Mouse (Mus musculus) right cerebral cortex, postnatal 4 days (tissue): ENCODE results near the gene Nmrk2.
A peak's percentile ranks its signal among the peaks of the same experiment; 100 is the strongest.
"Not testable (repeated sequence)": the region's sequence is repeated elsewhere in the genome, so short reads cannot be mapped to it uniquely, and the experiment has no call there.

Source experiments
- DNase-seq: peaks from one replicate; pipeline ENCODE4 v3.0.0-alpha.2; 2022

Nmrk2 gene

GRCm38 (mm10) chr10:81201807-81202758 is at the start of gene Nmrk2:
Gene Nmrk2, minus strand, starts transcription at chr10:81202051.
- no peak for DNase-seq

- no peak for DNase-seq
Measured at GRCm38 (mm10) chr10:81249442-81249841, 47.6 kb upstream of the Nmrk2 start.

- no peak for DNase-seq
Measured at GRCm38 (mm10) chr10:81247804-81248203, 46.0 kb upstream of the Nmrk2 start.

GRCm38 (mm10) chr10:81245166-81245565 is 43.3 kb upstream of the Nmrk2 start:
- no peak for DNase-seq

- peak; percentile 84 for DNase-seq
Measured at GRCm38 (mm10) chr10:81244595-81244994, 42.7 kb upstream of the Nmrk2 start.

- no peak for DNase-seq
Measured at GRCm38 (mm10) chr10:81244146-81244545, 42.3 kb upstream of the Nmrk2 start.

GRCm38 (mm10) chr10:81242021-81242420 is 40.2 kb upstream of the Nmrk2 start:
- no peak for DNase-seq

- peak; percentile 78 for DNase-seq
Measured at GRCm38 (mm10) chr10:81240876-81241275, 39.0 kb upstream of the Nmrk2 start.

- no peak for DNase-seq
Measured at GRCm38 (mm10) chr10:81238618-81239017, 36.8 kb upstream of the Nmrk2 start.

- no peak for DNase-seq
Measured at GRCm38 (mm10) chr10:81236471-81237268, 34.8 kb upstream of the Nmrk2 start.

- DNase-seq, result no peak
Measured at GRCm38 (mm10) chr10:81234206-81234605, 32.4 kb upstream of the Nmrk2 start.

- no peak for DNase-seq
Measured at GRCm38 (mm10) chr10:81233226-81233585, 31.4 kb upstream of the Nmrk2 start.

GRCm38 (mm10) chr10:81232580-81233225 is 30.9 kb upstream of the Nmrk2 start, which contains the start of gene Zfr2:
Gene Zfr2, plus strand, starts transcription at chr10:81233155.
- DNase-seq, result peak; percentile 85

- DNase-seq, result no peak
Measured at GRCm38 (mm10) chr10:81231436-81231835, 29.6 kb upstream of the Nmrk2 start.

- DNase-seq, result peak; percentile 79
Measured at GRCm38 (mm10) chr10:81230438-81231332, 28.8 kb upstream of the Nmrk2 start, which contains the start of gene Atcay. Gene Atcay, minus strand, starts transcription at chr10:81230833.

GRCm38 (mm10) chr10:81229735-81230437 is 28.0 kb upstream of the Nmrk2 start:
- DNase-seq, result no peak

GRCm38 (mm10) chr10:81223731-81224130 is 21.9 kb upstream of the Nmrk2 start:
- not testable (repeated sequence) for DNase-seq

- no peak for DNase-seq
Measured at GRCm38 (mm10) chr10:81221402-81222015, 19.7 kb upstream of the Nmrk2 start.

GRCm38 (mm10) chr10:81217964-81218363 is 16.1 kb upstream of the Nmrk2 start:
- peak; percentile 66 for DNase-seq

- not testable (repeated sequence) for DNase-seq
Measured at GRCm38 (mm10) chr10:81217267-81217666, 15.4 kb upstream of the Nmrk2 start.

GRCm38 (mm10) chr10:81216810-81217209 is 15.0 kb upstream of the Nmrk2 start:
- DNase-seq, result no peak
